Mouse (Mus musculus): ENCODE results near the gene Flrt2.

DNA sequence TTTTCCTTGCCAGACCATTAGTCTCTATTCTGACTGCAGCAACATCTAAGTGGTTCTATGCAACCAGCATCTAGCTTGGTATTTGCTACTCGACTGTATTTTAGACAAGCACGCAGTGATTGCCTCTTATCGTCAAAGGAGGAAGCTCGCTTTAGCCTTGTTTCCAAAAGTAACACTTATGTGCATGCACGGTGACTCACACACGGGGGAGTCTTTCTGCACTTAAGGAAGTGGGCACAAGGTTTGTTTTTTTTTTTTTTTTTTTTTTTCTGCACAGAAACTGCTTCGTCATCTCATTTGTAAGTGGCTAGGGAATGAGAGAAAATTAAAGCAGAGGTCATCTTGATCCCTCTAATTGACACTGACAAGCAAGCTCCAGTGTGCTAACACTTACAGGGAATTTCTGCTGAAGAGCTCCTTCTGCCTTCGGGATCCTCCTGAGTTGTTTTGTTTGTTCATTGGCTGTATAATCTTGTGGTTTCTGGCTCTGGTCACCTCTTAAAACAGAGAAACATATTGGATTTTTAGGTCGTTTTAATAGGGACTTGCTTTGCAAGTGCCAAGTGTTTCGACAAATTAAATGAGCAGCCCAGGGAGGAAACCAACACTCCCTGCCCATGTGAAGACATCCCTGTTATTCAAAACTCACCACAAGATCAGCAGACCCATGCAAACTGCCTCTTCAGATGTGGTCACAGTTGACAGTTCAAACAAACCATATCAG lies 55.0 kb downstream of the Flrt2 start:
- TF ChIP-seq POLR2A (IDR thresholded peaks at IDR 0.05; ENCODE audit: low read depth, low read length): no peak
- no peak for TF ChIP-seq CTCF (IDR thresholded peaks at IDR 0.05; ENCODE audit: extremely low read depth, insufficient read length, insufficient replicate concordance, low read depth, low read length)

Data from small intestine, adult 2 months (tissue).